Mouse (Mus musculus): ENCODE results near the gene Samd10. TPM values are rescaled to one million over a fixed set of nuclear protein-coding genes. Genes with fewer than 3 reads are reported as not detected.

Gene Samd10
- polyA plus RNA-seq, 1 experiment from 2014 or later = 9.6 TPM

DNA sequence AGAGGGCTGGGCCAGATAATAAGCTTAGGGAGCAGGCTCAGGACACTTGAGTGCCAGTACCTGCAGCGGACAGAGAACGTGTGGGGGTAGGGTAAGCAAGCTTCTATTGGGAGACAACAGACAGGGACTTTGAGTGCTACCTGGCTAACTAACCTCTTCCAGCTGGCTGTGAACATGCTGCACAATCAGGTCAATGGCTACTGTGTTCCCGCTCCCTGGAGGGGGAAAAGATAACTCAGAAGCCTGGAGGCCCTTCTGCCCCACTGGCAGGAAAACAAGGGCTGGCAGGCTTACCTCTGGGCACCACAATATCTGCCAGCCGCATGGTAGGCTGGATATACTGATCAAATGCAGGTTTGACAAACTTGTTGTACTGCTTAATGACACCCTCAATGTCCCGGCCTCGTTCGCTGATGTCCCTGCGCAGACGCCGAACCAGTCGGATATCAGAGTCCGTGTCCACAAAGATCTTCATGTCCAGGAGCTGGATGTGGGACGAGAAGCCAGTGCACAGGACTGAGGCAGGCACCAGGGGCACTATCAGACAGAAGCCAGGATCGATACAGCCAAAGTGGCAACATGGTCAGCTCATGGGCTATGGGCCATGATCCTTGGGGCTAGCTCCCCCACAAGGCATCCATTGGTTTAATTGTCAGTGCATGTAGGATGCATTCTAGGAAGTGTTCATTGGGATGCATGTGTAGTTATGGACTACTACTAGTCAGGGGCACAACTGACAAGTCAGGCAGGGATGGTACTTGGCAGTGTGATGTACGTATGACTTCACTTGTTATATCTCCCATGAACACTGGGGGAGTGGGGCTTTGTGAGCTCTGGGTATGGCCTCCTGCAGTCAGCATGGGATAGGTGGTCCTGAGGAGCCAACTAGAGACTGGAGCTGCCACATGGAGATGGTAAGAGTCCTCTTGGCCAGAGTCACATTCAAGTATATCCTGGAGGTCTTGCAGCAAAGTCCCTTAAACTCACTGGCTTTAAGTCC, 25.8 kb downstream of the Samd10 start:
- Histone ChIP-seq H3K27ac (no peak overlapping the region), H3K4me2 (no peak overlapping the region), H3K36me3 (peaks cover 11% of the 10 kb centered on the region), H3K4me1 (replicated peaks) (peaks cover 13% of the 10 kb centered on the region), H3K9me3 (replicated peaks) (no peaks in the 10 kb centered on the region), H3K9ac (no peak overlapping the region), H3K4me3 (no peak overlapping the region), H3K27me3 (no peaks in the 10 kb centered on the region)
- no peak for ATAC-seq (replicated peaks; ENCODE audit: insufficient number of reproducible peaks, insufficient read depth, low FRiP score, low read depth)
- 91% methylated on average over 15 of the region's 15 CpGs for WGBS

DNA sequence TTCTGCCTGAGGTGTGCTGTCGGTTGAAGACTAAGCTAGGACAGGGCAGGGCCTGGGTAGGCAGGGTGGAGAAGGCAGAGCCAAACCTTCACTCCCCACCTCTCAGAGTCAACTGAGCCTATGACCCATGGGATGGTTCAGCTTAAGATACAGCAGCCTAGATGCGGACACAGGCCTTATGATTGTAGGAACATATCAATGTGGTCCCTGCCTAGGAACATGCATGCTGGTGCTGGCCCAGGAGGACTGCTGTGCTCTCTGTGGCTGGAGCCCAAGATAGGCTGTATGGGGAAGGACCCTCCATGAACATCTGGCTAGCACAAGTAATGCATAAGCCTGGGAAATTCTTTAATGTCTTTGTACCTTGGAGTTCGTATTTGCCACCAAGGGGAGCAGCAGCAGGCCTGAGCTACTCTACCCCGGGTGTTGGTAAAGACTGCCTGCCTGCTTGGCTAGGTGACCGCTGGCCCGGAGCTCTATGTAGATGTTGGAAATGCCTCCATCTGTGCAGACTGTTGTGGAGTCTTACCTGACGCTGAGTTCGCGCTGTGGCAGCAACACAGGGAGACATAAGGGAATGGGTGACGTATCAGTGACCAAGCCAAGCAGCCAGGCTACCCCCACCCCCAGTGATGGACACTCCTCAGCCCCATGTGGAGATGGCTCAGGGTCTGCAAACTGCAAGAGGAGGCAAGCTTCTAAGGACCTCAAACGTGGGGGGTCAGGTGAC, 26.9 kb downstream of the Samd10 start:
- Histone ChIP-seq H3K4me3 (no peak overlapping the region), H3K9me3 (replicated peaks) (no peaks in the 10 kb centered on the region), H3K27me3 (no peaks in the 10 kb centered on the region), H3K36me3 (peaks cover 11% of the 10 kb centered on the region), H3K4me1 (replicated peaks) (peaks cover 5% of the 10 kb centered on the region), H3K27ac (no peak overlapping the region), H3K4me2 (no peak overlapping the region), H3K9ac (no peak overlapping the region)
- ATAC-seq (replicated peaks; ENCODE audit: insufficient number of reproducible peaks, insufficient read depth, low FRiP score, low read depth) = no peak
- 89% methylated on average over 11 of the region's 11 CpGs for whole genome bisulfite sequencing

DNA sequence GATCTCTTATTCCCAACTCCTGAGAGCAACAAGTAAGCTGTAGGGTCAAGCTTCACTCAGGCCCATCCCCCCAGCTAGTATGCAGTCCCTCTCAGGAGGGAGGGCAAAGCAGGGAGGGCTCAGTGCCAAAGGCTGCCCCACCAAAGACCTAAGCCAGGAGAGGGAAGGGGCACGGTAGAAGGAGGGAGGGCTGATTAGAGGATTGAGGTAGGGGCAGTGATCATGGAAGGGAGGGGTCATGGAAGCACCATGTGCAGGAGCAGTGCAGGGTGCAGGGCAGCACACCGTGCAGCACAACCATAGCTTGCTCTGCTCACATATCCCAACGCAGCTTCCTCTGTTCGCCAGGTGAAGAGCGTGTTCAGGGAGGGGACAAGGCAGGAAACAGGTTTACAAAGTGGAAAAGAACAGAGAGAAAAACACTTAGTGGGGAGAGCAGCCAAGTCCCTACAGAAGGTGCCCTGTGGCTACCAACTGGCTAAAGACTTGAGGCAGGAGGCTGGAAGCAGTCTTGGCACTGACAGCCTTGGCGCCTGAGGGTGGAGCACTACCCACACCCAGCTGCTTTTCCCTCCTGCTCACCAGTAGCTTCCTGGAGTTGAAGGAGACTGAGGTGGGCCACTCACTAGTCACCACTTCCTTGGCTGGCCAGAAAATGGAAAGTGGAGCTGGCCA, 28.0 kb downstream of the Samd10 start:
- no peaks in the 10 kb centered on the region for H3K9me3 ChIP-seq (replicated peaks)
- H3K36me3 ChIP-seq = peaks cover 11% of the 10 kb centered on the region
- H3K27me3 ChIP-seq = no peaks in the 10 kb centered on the region
- no peak overlapping the region for H3K27ac ChIP-seq
- H3K4me3 ChIP-seq = no peak overlapping the region
- H3K4me2 ChIP-seq = no peak overlapping the region
- ATAC-seq (replicated peaks; ENCODE audit: insufficient number of reproducible peaks, insufficient read depth, low FRiP score, low read depth) = no peak
- H3K4me1 ChIP-seq (replicated peaks) = peaks cover 5% of the 10 kb centered on the region
- H3K9ac ChIP-seq = no peak overlapping the region
- 57% methylated on average over 6 of the region's 6 CpGs for WGBS

DNA sequence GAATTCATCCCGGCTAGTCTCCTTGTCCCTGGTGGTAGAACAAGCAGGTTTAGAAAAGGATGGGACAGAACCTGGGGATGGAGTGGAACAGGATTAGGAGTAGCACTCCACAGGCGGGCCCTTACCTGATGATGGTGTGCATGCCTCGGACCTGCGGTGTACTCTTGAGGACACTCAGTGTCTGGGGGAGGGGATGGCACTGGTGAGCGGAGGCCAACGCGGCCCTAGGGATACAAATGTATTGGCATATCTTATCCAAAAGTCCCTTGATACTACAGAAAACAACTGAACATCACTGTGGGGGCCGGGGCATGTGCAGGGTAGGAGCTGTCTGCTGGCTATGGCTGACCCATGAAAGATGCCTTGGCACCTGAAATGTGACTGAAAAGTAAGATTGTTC, 28.6 kb downstream of the Samd10 start:
- H3K9me3 ChIP-seq (replicated peaks) = no peaks in the 10 kb centered on the region
- no peak overlapping the region for H3K27ac ChIP-seq
- H3K4me2 ChIP-seq = no peak overlapping the region
- no peak for ATAC-seq (replicated peaks; ENCODE audit: insufficient number of reproducible peaks, insufficient read depth, low FRiP score, low read depth)
- peaks cover 11% of the 10 kb centered on the region for H3K36me3 ChIP-seq
- no peak overlapping the region for H3K9ac ChIP-seq
- no peak overlapping the region for H3K4me3 ChIP-seq
- H3K27me3 ChIP-seq = no peaks in the 10 kb centered on the region
- peaks cover 5% of the 10 kb centered on the region for H3K4me1 ChIP-seq (replicated peaks)
- WGBS = 80% methylated on average over 8 of the region's 8 CpGs

DNA sequence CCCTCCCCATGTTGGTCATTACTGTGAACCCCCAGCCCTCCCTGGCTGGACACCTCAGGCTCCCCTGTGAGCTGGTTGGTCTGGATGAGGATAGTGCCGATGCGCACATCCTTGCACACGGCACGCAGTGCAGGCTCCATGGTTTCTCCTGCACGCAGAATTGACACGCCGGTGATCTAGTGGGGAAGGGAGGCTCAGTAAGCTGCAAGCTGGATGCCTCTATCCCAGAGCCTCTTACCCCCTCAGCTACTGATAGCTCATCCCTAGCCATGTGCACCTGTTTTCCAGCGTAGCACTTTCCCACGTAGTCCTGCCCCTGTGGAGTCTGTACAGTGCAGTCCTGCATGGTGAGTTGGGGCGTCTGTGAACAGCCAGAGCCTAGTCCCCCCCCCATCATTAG, 29.2 kb downstream of the Samd10 start:
- H3K27ac ChIP-seq = no peak overlapping the region
- H3K9me3 ChIP-seq (replicated peaks) = no peaks in the 10 kb centered on the region
- H3K27me3 ChIP-seq = no peaks in the 10 kb centered on the region
- H3K4me3 ChIP-seq = no peak overlapping the region
- peaks cover 5% of the 10 kb centered on the region for H3K4me1 ChIP-seq (replicated peaks)
- 90% methylated on average over 10 of the region's 10 CpGs for WGBS
- no peak for ATAC-seq (replicated peaks; ENCODE audit: insufficient number of reproducible peaks, insufficient read depth, low FRiP score, low read depth)
- peaks cover 11% of the 10 kb centered on the region for H3K36me3 ChIP-seq
- no peak overlapping the region for H3K4me2 ChIP-seq
- H3K9ac ChIP-seq = no peak overlapping the region

DNA sequence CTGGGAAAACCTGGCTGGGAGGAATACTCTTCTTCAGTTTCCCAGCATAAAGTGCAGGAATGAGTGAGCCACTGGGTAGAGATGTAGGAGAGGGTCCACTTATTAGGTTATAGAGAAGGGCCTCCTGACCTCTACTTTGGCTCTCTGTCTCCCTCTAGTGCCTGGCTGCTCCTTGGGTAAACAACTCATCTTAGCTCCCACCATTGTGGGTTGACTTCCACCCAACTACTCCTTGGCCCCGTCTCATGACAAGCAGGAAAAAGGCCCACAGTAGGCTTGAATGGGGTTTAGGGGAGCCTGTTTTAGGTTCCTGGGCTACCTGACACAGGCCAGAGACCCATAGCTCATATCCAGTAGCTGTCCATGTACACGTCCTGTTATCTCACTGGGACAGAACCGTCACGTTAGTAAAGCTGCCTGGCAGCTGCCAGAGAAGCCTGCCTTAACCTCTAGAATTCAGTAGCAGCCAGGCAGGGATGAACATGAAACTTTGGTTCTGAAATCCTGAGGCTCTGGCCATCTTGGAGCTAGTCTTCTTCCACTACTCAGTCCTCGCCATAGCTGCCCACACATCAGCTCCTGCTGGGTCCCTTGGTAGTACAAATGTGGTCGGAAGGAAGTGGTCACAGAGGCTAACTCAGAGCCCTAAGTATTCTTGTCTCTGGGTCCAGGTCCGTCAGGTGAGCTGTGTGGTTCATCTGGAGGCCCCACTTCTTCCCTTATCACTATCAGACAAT, 30.6 kb downstream of the Samd10 start:
- Histone ChIP-seq H3K4me3 (no peak overlapping the region), H3K4me2 (no peak overlapping the region), H3K27ac (no peak overlapping the region), H3K4me1 (replicated peaks) (peaks cover 5% of the 10 kb centered on the region), H3K9ac (no peak overlapping the region), H3K9me3 (replicated peaks) (no peaks in the 10 kb centered on the region), H3K27me3 (no peaks in the 10 kb centered on the region), H3K36me3 (peaks cover 5% of the 10 kb centered on the region)
- 59% methylated on average over 7 of the region's 7 CpGs for WGBS
- ATAC-seq (replicated peaks; ENCODE audit: insufficient number of reproducible peaks, insufficient read depth, low FRiP score, low read depth) = no peak

DNA sequence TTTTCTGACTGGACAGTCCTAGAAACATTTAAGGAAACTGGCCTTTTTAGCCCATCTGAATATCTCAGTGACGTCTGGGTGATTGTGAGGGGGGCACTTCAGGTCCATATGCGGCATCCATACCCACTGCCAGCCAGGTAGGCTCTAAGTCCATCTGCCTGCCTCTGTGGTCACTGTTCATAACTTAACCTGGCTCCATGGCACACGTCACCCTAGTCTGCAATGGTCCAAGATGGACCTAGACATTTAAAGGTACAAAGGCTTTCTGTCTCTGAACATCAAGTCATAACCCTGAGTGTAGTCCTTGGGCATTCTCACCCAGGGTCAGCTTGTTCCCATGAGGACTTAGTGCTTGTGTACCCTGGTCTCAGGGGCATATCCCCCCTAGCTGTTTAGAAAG, 31.7 kb downstream of the Samd10 start:
- Histone ChIP-seq H3K4me2 (no peak overlapping the region), H3K27me3 (no peaks in the 10 kb centered on the region), H3K4me3 (no peak overlapping the region), H3K36me3 (no peaks in the 10 kb centered on the region), H3K9me3 (replicated peaks) (no peaks in the 10 kb centered on the region), H3K9ac (no peak overlapping the region), H3K27ac (no peak overlapping the region), H3K4me1 (replicated peaks) (peaks cover 5% of the 10 kb centered on the region)
- WGBS = 80% methylated on average over 3 of the region's 3 CpGs
- no peak for ATAC-seq (replicated peaks; ENCODE audit: insufficient number of reproducible peaks, insufficient read depth, low FRiP score, low read depth)

DNA sequence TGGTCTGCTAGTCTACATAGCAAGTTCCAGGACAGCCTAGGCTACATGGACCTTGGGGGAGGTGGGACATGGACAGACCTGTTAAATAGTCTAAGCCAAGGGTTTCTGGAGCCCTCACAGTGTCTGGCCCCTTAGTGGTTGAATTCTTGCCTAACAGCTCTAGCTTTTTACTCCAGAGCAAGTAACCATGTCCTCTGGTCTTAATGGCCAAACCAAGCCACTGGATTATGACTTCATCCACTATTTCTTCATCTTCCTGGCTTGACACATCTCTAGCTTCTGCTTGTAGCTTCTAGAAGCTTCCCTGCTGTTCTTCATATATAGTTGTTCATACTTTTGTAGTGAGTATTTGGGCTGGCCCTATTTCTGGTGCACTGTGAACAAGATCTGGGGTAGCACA, 45.2 kb downstream of the Samd10 start:
- H3K36me3 ChIP-seq = peaks cover 43% of the 10 kb centered on the region

DNA sequence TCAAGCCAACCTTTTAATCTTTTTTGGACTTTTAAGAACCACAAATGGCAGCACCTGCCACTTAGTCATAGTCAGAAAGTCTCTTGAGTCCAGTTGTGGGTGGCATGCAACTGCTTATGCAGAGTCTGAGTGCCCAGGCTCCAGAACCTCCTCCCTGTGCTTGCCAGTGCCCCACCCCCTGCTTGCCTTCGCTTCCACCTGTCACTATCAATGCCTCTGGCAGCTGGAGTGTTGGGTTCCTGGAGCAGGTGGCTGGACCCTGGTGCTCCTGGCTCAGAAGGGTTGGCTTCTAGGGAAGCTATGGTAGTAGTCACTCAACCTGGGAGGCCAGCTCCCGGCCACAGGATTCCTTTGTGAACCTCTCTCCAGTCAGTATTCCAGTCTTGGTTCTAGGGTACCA, 48.8 kb downstream of the Samd10 start:
- H3K36me3 ChIP-seq = peaks cover 68% of the 10 kb centered on the region
- no peaks in the 10 kb centered on the region for H3K4me1 ChIP-seq (replicated peaks)
- WGBS = 89% methylated on average over 2 of the region's 2 CpGs
- ATAC-seq (replicated peaks; ENCODE audit: insufficient number of reproducible peaks, insufficient read depth, low FRiP score, low read depth) = no peak
- H3K9ac ChIP-seq = no peak overlapping the region
- H3K9me3 ChIP-seq (replicated peaks) = no peaks in the 10 kb centered on the region
- no peak overlapping the region for H3K27ac ChIP-seq
- H3K27me3 ChIP-seq = no peaks in the 10 kb centered on the region
- H3K4me3 ChIP-seq = no peak overlapping the region
- H3K4me2 ChIP-seq = no peak overlapping the region

More for the DNA sequence above, 45.2 kb downstream of the Samd10 start:
- Histone ChIP-seq H3K4me3 (no peak overlapping the region), H3K9me3 (replicated peaks) (no peaks in the 10 kb centered on the region), H3K9ac (no peak overlapping the region), H3K27me3 (no peaks in the 10 kb centered on the region), H3K4me1 (replicated peaks) (no peaks in the 10 kb centered on the region), H3K27ac (no peak overlapping the region), H3K4me2 (no peak overlapping the region)
- no peak for ATAC-seq (replicated peaks; ENCODE audit: insufficient number of reproducible peaks, insufficient read depth, low FRiP score, low read depth)

DNA sequence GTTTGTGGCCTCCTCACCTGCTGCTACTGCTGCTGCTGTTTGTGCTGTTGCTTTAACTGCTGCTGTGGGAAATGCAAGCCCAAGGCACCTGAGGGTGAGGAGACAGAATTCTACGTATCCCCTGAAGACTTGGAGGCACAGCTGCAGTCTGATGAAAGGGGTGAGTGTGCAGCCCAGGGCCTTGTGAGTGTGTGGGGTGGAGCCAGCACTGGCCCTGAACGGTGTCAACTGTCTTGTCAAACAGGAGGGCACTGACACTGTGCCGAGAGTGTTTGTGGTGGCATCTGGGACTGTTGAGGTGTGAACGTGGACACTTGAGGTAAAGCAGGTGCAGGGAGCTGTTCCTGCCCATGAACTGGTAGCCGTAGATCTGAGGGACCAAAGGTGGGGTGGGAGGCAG, 50.3 kb downstream of the Samd10 start:
- no peak overlapping the region for H3K27ac ChIP-seq
- H3K4me1 ChIP-seq (replicated peaks) = no peaks in the 10 kb centered on the region
- peaks cover 68% of the 10 kb centered on the region for H3K36me3 ChIP-seq
- no peak overlapping the region for H3K4me2 ChIP-seq
- 55% methylated on average over 5 of the region's 5 CpGs for WGBS
- H3K27me3 ChIP-seq = no peaks in the 10 kb centered on the region
- no peak for ATAC-seq (replicated peaks; ENCODE audit: insufficient number of reproducible peaks, insufficient read depth, low FRiP score, low read depth)
- no peak overlapping the region for H3K9ac ChIP-seq
- no peak overlapping the region for H3K4me3 ChIP-seq
- no peaks in the 10 kb centered on the region for H3K9me3 ChIP-seq (replicated peaks)

DNA sequence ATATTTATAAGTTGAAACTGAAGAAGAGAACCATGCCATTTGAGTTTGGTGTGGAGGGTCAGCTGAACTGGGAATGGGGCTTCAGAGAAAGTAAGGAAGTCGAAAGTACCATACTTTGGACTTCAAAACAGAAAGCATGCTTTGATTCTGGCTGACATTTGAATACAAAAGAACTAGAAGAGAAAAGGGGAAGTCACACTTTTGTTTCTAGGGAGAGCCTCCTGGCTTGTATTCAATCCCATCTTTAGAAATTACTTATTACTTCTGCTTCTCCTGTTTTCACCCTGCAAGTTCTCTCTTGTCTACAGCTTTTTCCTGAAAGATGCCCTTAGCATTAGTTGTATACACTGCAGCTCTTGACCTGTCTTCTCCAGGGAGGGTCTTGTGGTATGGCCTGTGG, 50.8 kb downstream of the Samd10 start:
- no peak overlapping the region for H3K4me2 ChIP-seq
- ATAC-seq (replicated peaks; ENCODE audit: insufficient number of reproducible peaks, insufficient read depth, low FRiP score, low read depth) = no peak

More for the DNA sequence above, 50.8 kb downstream of the Samd10 start:
- Histone ChIP-seq H3K9ac (no peak overlapping the region), H3K4me3 (no peak overlapping the region), H3K36me3 (peaks cover 68% of the 10 kb centered on the region), H3K4me1 (replicated peaks) (no peaks in the 10 kb centered on the region), H3K27ac (no peak overlapping the region), H3K9me3 (replicated peaks) (no peaks in the 10 kb centered on the region), H3K27me3 (no peaks in the 10 kb centered on the region)
- 75% methylated on average over 1 of the region's 1 CpGs for WGBS
